Mouse (Mus musculus): ENCODE measurements around the gene Cngb1. TPM values are rescaled to one million over a fixed set of nuclear protein-coding genes. Genes with fewer than 3 reads are reported as not detected.

The Cngb1 gene
- total RNA-seq (2021) = under 1 TPM; 0.05 to 0.07 TPM
- long read RNA-seq, experiment 1 = 0 reads
- long read RNA-seq, experiment 2 = 0 reads

DNA sequence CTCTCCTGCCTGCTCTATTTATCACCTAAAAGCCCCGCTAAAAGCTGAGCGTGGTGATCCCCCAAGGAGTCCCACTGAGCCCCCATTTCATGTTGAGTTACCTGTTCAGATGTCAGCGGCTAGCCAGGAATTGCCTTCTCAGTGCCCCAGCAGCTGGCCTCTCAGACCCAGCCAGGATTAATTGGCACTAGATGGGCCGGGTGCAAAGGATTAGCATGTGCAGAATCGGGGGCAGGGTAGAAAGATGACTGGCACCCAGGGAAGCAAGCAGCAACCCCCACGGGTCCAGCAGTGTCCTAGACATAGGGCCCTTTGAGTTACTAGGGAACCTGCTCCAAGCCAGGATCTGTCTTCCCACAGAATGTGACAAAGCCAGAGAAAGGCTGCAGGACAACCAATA, at the start of gene Cngb1:
Gene Cngb1, minus strand, starts transcription at position 155 of the 400 bp plus-strand sequence.
- DNase-seq (ENCODE audit: low spot score) = no peak

- DNase-seq (ENCODE audit: low spot score) = no peak
These were observed 48.2 kb upstream of the Cngb1 start for GRCm38 (mm10) chr8:95354606-95355005.

DNA sequence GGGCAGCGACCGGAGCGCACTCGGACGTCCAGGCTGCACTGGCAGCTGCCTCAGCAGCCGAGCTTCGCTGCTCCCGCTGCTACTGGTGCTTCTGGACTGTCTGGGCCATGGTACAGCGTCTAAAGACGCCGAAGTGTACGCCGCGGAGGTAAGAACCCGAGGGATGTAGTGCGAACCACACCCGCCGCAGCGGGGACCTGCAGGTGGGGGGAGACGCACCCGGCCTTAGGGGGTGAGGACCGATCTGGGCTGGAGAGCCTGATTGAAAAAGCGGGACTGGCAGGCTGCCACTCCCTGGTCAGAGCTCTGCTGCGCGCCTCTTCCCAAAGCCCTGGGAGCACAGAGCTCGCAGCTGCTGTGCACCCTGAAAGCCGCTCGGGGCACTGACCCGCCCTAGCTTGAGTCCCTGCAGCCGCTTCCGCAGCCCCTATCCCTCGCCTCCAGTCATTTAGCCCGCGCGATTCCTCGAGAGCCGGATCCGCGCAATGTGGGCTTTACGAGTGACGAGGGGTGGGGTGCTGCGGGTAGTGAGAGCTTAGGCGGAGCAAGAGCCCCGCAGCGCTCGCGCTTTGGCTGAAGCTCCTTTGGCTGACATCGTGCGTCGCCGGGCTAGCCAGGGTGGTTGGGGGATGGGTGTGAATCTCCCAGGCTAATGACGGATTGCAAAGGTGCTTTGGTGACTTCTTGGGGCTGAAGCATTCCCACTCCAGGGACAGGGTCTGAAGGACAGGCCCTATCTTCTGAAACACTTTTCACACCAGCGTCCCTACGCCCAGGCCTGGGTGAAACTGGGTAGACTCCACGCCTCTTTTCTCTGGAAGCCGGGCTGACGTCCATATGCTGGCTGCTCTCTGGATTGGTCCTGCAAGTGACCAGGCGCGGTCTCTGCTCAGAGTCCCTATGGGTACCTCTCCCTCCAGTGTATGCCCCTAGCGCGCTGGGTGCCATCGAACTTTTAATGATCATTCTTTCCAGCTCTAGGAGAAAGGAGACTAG, 46.8 kb upstream of the Cngb1 start:
- DNase-seq (ENCODE audit: low spot score) = peak; percentile 24

- peak; percentile 78 for DNase-seq (ENCODE audit: low spot score)
These were observed 45.9 kb upstream of the Cngb1 start, which contains the start of gene Mmp15 for GRCm38 (mm10) chr8:95352151-95352870. Mmp15 (plus strand) TSS chr8:95352268.

DNA sequence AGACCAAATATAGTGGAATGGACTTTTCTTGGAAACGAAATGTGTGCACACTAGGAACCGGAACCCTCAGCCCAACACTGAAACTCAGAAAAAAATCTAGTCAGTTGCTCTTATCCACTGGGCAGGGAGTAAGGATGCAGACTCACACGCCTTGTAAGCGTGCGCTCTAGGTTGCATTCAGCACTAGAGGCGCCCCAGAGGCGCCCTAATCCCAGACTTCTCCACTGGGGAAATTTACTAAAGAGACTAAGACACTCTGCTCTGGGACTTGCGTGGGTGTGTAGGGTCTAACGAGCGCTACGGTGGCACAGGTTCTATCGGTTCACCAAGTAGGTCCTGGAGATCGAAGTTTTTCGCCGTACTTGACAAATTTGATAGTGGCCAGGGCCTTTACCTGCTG, 45.1 kb upstream of the Cngb1 start:
- DNase-seq (ENCODE audit: low spot score) = no peak

GRCm38 (mm10) chr8:95348811-95349630, 42.6 kb upstream of the Cngb1 start:
- peak; percentile 69 for DNase-seq (ENCODE audit: low spot score)

GRCm38 (mm10) chr8:95348356-95348755, 42.0 kb upstream of the Cngb1 start:
- no peak for DNase-seq (ENCODE audit: low spot score)

GRCm38 (mm10) chr8:95346643-95347545, 40.5 kb upstream of the Cngb1 start:
- DNase-seq (ENCODE audit: low spot score) = peak; percentile 72

DNA sequence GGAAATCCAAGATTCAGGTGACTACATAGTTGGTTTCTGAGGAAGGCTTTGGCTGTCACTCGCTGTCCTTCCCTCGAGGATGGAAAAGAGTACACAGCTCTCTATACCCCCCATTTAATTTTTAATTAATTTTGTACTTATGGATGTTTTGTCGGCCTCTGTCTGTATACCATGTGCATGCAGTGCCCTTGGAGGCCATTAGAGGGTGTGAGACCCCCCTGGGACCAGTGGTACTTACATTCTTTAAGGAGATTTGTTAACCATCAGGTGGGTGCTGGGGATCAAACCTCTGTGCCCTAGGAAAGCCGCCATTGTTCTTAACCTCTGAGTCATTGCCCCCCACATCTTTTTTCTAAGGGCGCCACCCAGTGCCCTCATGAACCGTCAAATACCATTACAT, 38.3 kb upstream of the Cngb1 start:
- DNase-seq (ENCODE audit: low spot score) = no peak

DNA sequence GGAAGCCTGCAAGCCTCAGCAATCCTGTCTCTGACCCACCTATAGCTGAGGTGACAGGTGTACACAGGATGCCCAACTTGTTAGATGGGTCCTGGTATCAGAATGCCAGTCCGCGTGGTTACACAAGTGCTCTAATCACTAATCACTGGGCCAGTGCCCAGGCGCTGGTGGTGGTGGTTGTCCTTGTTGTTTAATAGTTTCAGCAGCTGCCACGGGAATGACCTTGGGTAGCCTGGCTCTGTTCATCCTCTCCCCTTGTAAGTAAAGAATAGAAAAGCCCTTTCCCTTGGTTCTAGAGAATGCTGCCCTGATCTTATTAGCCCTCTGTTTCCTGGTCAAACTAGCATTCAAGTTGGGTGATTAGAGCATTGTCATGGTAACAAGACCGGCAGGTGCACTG, 35.3 kb upstream of the Cngb1 start:
- no peak for DNase-seq (ENCODE audit: low spot score)

DNA sequence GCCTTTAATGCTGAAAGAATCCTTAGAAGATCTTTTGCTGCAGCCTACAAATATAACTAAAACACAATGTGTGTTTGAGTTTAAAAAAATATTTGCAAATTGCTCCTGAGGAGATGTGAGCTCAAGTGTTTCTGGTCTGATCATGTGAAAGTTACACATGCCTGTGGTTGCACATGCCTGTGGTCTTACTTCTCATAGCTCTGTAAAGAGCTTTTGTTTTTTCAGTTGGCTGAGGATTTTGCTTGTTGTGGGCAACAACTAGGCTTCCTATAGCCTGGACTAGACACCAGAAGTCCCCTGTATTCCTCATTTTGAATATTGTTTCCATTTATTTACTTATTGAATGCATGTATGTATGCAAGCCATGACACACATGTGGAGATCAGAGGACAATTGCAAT, 30.0 kb upstream of the Cngb1 start:
- no peak for DNase-seq (ENCODE audit: low spot score)

DNA sequence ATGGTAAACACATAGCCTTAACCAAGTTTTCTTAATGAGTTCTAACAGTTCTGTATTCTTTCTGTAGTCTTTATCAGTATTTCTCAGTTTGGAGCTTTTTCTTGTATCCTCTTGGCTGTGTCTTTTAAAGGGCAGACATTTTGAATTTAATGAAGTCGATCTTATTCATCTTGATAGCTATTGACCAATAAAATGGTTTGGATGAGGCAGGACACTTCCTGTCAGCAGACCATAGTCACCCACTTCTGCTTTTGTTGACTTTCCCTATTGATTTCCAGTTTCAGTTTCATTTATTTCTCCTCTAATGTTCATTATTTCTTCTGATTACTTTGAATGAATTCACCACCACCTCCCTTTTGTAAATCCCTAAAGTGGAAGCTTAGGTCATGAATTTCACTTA, 29.3 kb upstream of the Cngb1 start:
- DNase-seq (ENCODE audit: low spot score) = no peak

GRCm38 (mm10) chr8:95332437-95333199, 26.2 kb upstream of the Cngb1 start:
- DNase-seq (ENCODE audit: low spot score) = no peak

- DNase-seq (ENCODE audit: low spot score) = peak; percentile 93
These were observed 25.5 kb upstream of the Cngb1 start, which contains the start of the genes Zfp319 and Usb1 for GRCm38 (mm10) chr8:95331720-95332436. Zfp319 (minus strand) TSS chr8:95331950. Usb1 (plus strand) TSS chr8:95332284.

GRCm38 (mm10) chr8:95331156-95331719, 24.9 kb upstream of the Cngb1 start:
- no peak for DNase-seq (ENCODE audit: low spot score)

GRCm38 (mm10) chr8:95330367-95330766, 24.0 kb upstream of the Cngb1 start:
- DNase-seq (ENCODE audit: low spot score) = no peak

GRCm38 (mm10) chr8:95327866-95328465, 21.6 kb upstream of the Cngb1 start:
- no peak for DNase-seq (ENCODE audit: low spot score)

- no peak for DNase-seq (ENCODE audit: low spot score)
These were observed 20.4 kb upstream of the Cngb1 start for GRCm38 (mm10) chr8:95326822-95327221.
